Mouse (Mus musculus): ENCODE measurements around the gene Nmt1.
A peak's percentile ranks its signal among the peaks of the same experiment; 100 is the strongest.

The Nmt1 gene

DNA sequence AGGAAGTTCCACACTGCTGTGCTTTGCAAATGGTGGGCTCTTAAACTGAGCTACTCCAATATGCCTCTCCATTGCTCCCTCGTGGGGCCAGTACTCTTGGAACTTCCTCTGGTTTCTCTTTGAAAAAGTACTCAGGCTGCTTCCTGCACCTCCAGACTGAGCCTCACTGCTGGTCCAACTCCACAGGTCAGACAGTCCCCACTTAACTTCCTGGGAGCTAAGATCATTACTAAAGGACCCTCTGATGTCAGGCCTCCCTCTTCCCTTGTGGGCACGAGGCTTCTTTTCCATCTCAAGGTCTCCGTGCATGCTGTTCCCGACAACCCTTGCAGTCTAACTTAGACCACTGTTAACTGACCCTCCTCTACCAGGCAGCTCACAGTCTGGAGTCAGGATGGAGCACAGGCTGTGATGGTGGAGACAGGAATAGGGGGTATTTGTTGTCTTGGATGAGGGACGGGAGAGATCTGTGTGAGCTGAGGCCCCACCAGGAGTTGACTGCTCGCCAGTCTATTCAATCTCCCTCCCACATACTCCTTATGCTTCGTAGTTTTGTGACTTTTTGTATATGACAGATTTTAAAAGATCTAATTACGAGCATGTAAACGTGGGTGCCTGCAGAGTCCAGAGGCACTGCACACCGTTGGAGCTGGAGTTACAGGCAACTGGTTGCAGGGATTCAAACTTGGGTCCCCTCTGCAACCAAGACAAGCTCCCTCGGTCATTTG lies 22.6 kb upstream of the Nmt1 start:
- no peak for DNase-seq (ENCODE audit: low read depth, low spot score)

DNA sequence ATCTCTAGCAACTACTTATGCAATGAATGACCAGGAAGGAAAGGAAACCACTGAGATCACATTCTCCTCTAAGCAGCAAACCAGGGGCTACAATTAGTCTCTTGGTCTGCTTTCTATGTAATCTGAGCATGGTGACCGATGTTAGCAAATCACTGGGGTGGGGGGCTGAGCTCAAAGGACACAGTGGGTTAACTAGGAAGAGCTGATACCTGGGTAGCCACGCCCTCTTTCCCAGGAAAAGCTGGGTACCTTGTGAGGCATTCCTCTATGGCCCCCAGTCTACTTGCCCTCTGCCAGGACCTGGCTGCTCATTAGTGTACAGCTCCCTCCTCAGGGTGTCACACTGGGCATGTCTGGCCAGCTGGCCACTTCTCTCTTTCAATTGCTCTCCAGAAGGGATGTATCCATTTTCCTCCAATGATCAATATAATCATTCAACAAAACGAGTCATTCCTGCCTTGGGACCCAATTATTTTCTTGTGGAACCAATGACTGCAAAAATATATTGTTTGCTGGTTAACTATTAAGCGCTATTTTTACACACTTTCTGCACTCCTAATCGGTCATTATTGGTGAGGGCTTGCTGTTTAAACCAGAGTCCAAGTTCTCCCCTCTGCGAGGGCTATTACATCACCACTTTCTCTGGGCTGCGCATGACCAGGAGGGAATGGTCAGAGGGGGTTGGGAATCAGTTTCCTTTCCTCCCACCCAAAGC lies 21.5 kb upstream of the Nmt1 start:
- no peak for DNase-seq (ENCODE audit: low read depth, low spot score)

DNA sequence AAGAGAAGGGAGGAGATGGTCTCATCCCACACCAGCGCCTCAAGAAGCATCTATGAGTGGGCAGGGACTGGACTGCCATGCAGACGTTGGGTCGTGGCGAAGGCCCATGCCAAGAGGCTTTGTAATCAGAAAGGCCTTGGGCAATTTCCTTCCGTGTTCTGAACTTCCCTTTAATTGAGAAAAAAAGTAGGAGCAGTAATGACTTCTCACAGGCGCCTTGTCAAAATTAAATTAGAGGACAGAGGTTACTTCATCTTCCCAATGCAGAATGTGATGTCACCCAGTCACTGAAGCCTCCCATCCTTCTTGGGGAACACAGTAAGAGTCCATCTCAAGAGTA lies 21.0 kb upstream of the Nmt1 start:
- no peak for DNase-seq (ENCODE audit: low read depth, low spot score)

DNA sequence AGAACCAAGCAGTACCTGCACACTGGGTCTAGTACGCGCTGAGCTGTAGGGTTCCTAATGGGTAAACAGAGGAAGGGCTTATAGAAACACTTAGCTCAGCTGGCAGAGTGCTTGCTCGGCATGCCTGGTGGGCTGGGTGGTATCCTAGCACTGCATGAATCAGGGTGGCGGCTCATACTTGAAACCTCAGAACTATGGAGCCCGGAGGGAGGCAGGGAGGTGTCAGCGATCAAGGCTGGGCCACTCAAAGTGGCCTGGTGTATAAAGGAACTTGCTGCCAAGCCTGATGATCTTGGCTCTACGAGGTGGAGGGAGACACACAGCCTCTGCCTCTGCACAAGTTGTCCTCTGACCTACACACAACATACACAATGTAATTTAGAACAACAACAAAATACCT lies 19.4 kb upstream of the Nmt1 start:
- no peak for DNase-seq (ENCODE audit: low read depth, low spot score)

DNA sequence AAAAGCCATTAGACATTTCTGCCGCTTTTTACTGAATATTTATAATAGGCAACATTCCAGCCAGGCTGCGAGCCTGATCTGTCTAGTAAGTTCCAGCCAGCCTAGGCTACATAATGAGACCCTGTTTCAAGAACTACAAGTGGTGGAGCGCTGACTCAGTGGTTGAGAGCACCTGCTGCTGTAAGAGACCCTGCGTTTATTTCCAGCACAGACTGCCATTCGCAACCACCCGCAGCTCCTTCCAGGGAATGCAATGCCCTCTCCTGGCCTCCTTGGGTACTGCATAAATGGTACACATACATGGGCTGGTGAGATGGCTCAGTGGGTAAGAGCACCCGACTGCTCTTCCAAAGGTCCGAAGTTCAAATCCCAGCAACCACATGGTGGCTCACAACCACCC lies 18.8 kb upstream of the Nmt1 start:
- peak; percentile 61 for DNase-seq (ENCODE audit: low read depth, low spot score)

DNA sequence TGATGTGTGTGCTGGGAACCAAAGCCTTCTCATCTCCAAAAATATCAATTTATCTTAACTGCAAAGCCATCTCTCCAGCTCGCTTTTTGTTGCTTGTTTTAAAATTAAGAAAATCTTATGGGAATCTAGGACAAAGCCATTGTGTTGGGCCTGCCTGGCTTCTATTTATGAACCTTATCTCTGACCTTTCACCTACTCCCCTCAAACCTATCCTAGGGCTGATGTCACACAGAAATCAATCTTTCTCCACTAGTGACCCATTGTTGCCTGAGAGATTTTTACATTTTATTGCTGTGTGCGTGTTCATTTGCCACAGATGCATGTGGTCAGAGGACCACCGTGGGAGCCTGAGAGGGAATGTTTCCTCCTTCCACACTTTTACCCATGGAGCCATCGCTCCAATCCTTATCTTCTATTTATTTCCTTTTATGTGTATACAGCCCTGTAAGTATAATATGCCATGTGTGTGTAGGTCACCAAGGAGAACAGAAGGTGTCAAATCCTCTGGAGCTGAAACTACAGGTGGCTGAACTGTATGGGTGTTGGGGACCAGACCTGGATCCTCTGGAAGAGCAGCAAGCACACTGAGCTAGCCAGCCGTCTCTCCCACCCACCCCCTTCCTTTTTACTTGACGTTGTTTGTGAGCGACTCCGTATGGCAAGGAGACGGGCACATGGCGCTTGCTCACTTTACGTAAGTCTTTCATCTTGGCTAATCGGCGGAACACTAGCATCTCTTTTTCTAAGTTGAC lies 17.4 kb upstream of the Nmt1 start:
- DNase-seq (ENCODE audit: low read depth, low spot score) = no peak

DNA sequence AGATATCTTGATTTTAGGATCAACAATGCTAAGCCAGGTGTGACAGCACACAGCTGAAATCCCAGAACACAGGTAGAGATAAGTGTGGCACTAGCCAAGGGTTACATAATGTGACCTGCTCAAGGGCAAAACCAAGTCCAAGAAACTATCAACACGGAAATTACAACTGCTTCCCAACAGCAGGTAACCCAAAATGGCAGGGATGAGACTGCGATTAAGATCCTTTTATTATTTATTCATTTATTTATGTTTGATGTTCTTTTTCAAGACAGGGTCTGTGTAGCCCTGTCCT lies 16.8 kb upstream of the Nmt1 start:
- no peak for DNase-seq (ENCODE audit: low read depth, low spot score)

DNA sequence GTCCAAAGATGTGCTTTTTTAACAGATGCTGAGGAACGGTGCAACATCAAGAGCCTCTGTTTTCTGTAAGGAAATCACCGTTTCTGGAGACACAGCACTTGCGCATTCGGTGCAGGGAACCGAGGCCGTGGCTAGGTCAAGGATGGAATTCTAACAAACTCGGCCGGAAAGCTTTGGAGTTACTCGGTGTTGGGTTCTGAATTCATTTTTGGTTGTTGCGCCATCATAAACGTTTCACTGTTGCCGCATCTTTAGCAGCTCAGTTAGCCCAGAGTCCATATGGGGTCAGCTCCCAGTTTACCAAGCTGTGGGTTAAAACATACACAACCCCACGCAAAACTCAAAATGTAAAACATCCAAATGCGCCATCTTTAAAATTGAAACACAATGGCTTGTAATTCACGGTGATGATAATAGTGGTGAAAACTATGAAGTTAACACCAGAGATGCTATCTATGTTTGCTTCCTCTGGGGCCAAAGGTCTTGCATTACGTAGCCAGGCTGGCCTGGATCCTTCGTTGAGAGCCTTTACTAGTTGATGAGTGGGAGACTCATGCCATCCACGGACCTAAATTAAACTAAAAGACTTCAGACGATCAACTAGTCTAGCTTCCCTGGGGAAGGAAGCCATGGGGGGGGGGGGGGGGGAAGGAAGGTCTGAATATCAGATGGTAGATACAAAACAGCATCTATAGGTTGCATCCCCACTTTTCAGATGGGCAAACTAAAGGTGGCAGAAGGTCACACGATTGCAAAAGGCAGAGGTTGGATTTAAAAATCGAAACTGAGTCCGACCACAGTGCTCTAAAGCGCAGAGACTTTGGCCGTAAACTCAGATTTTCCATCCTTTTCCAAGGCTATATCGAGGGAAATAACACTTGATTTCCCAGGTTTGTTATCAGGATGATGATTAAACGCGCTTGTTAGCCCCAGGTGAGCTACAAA lies 11.8 kb upstream of the Nmt1 start:
- DNase-seq (ENCODE audit: low read depth, low spot score) = peak; percentile 32

DNA sequence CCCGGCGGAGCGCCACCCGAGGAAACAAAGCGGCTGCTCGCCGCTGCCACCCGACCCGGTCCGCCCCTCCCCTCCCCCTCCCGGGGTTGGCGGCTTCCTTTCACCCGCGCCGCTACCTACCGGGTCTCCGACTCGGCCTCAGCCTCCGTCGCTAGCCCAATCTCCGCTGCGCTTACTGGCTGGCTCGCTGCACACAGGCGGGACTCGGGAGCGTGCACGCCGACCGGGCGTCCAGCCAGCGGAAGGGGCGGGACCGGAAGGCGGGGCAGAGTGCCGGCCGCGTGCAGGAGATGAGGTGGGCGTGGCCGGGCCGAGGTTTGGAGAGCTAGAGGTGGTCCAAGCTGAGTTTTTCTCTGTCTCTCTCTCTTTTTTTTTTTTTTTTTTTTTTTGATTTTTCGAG lies 11.1 kb upstream of the Nmt1 start:
- peak; percentile 96 for DNase-seq (ENCODE audit: low read depth, low spot score)

DNA sequence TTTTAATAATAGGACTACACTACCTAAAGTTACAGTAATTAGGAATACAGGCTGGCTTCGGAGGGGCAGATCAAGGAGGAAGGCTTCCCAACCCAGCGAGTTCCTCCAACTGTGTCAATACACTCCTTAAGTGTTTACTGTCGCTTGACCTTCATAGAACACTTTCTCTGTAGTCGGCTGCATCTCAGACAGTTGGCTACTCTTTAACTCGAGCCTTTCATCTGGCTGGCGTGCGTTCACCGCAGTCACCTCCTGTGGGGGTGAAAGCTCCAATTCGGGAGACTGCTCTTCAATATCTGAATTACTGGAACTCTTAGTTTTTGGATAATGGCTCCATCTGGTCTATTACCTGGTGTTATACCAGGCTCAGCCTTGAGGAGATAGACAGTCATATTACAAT lies 10.3 kb upstream of the Nmt1 start:
- no peak for DNase-seq (ENCODE audit: low read depth, low spot score)

DNA sequence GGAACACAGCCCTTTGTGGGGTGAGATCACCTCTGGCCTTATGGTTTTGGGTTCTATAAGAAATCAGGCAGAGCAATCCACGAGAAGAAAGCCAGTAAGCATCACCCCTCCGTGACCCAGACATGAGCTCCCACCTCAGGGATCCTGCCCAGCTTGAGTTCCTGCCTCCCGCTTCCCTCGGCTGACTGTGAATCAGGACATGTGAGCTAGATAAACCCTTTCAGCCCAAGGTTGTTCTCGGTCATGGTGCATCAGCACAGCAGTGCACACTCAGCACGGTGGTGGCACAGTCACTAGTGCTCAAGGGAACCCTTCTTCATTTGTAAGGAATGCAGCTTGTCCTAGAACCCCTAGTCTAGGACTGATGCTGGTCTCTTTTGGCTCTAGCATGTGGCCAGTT lies 9.1 kb upstream of the Nmt1 start:
- no peak for DNase-seq (ENCODE audit: low read depth, low spot score)

DNA sequence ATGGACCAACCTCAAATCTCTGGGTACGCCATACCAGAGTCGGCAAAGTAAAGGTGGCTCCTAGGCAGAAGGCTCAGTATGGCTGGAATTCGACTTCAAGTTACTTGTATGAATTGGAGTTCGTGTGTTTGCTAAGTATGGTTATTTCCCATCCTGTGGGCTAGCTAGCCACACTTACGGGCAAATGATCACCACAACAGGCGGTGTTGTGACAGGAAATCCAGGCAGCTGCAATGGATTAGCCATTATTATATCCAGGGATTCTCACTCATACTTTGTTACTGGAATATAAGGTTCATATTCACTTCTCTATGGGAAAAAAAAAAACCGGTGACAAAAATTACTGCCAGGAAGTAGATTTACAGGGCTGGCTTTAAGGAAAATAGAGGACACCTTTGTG lies 8.7 kb upstream of the Nmt1 start:
- no peak for DNase-seq (ENCODE audit: low read depth, low spot score)

DNA sequence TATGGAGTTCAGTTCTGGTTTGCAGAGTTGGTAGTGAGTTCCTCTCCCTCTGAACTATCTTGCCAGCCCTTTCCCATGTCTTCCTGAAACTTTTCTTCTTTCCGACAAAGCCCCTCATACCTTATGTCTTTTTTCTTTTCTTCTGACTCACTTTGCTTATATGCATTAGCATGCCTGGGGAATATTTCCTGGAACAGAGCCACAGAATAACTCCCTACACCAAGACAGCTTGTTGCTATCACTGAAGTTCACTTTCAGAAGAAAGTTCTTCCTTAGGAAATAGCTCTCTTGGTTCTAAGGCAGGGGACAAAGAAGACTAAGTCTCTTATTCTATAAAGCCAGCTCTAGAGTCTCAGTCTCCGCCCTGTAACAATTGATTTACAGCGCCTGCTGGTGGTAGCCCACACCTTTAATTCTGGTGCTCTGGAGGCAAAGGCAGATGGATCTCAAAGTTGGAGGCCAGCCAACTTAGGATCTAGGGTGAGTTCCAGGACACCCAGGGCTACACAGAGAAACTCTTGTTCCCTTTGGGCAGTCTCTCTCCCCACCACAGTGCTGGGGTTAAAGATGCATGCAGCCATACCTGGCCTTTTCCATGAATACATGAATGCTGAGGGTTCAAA lies 7.2 kb upstream of the Nmt1 start:
- DNase-seq (ENCODE audit: low read depth, low spot score) = no peak

DNA sequence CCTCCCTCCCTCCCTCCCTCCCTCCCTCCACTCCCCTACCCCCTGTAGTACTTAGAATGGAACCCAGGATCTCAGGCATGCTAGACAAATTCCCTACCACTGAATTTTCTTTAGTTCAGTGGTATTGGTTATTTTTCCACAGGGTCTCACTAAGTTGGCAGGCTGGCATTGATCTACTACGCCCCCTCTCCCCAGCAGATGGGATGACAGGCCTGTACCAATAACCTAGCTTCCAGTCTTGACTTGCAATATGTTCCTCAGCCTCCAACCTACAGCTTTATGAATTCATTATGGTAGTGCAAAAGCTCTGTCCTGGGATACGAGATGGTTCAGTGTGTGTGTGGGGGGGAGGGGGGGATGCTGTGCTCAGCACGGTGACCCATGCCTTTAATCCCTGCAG lies 4.0 kb upstream of the Nmt1 start:
- no peak for DNase-seq (ENCODE audit: low read depth, low spot score)

DNA sequence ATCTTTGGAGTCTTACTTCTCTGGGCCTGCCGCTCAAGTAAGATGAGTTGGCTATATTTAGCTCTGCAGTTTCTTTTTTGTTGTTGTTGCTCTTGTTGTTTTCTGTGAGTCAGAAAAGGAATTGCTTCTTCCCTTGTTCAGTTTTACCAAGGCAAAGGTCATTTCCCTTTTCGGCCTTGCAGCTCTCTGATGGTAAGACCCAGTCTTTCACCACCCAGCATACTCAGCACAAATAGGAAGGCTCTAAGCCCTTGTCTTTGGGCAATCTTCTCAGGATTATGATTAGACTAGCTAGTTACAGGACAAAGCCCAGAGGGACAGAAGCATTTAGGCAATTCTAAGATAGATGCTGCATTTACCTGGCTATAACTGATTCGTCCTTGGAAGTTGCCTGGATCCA lies 1.1 kb upstream of the Nmt1 start:
- peak; percentile 75 for DNase-seq (ENCODE audit: low read depth, low spot score)

DNA sequence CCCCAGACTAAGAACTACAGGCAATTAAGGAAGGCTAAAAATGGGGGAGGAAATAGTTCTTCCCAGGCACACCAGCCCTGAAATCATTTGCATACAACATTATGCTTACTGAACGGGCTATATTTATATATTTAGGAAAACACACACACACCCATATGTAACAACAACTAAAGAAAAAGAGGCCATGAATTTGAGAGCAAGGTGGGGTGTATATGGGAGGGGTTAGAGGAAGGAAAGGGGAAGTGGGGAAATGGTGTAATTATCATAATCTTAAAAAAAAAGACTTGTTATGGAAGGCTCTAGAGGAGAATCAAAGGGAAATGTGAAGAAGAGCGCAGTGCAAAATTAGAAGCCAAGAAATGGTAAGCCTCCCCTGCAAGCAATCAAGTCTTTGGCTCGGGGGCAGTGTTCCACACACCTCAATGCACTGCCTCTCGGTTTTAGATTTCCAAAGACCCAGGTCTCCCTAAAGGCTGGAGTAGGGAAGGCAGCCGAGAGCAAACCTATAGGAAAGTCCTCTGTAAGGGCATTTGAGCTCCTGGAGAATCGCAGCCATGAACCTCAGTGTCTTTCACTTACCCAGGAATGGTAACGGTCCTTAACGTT lies 317 bp upstream of the Nmt1 start:
- DNase-seq (ENCODE audit: low read depth, low spot score) = peak; percentile 82

DNA sequence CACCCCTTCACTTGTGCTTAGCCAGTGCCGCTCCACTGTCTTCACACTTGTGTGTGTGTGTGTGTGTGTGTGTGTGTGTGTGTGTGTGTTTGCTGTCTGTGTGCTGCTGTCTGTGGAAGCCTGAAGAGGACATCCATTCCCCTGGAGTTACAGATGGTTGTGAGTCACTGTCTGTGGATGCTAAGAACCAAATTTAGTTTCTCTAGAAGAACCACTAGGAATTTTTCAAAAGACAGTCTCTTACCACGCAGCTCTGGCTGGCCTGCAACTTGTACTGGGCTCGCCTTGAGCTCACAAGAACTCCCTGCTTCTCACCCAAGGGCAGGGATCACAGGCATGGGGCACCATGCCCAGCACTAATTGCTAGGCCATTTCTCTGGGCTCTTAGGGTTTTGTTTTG lies 5.0 kb downstream of the Nmt1 start:
- DNase-seq (ENCODE audit: low read depth, low spot score) = no peak

DNA sequence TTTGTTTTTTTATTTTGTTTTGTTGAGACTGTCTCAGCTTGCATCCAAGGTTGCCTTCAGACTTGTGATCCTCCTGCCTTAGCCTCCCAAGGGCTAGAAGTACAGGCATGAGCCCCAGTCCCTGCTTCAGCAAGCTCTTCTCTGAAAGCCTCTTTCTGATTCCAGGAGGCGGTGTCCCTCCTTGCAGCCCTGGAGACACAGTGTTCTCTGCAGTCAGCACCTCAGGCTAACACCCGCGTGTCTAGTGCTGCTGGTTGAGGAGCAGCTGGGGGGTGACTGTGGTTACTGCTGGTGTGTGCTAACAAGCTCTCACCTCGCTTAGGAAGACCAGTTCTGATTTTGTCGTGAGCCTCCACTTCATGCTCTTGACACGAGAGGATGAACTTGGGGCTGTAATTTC lies 7.0 kb downstream of the Nmt1 start:
- DNase-seq (ENCODE audit: low read depth, low spot score) = no peak

DNA sequence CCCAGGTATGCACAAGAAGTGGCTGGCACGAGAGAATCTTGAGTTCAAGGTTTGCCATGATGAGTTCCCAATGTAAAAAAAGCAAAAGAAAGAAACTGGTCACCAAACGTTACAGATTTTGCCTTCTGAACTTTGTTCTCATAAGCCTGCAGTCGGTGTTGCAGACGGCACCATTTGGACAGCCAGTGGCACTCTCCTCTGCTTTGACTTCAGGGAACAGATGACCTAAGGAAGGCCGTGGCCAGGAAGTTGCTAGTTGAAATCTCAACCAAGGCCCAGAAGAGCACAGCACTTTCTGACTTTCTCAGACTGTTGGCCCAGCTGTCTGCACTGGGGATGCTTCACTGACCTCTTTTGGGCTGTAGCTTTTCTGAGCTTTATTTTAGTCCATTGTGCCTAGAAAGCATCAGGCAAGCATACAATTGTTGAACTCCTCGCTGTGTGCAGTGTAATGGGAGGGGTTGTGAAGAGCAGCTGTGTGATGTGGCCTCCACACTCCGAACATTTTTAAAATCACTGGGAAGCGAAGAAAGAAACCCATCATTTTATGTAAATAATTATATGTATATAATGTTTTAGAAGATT lies 9.0 kb downstream of the Nmt1 start:
- no peak for DNase-seq (ENCODE audit: low read depth, low spot score)

DNA sequence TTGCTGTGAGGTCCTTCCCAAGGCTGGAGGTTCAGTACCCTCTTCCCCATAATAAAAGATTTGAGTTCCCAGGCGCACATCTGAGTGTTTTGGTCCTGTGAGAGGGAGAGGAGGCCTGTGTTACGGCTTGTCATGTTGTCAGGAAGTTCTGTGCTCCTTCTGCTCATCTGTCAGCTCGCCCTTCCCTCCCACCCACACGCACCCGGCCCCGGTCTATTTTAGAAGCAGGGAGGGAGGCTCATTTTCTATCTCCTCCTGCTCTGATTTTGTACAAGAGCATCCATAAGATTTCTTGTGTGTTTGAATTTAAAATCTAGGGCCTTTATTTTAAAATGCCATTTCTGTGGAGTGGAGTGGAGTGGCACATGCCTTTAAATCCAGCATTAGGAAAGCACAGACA lies 10.0 kb downstream of the Nmt1 start:
- DNase-seq (ENCODE audit: low read depth, low spot score) = no peak

DNA sequence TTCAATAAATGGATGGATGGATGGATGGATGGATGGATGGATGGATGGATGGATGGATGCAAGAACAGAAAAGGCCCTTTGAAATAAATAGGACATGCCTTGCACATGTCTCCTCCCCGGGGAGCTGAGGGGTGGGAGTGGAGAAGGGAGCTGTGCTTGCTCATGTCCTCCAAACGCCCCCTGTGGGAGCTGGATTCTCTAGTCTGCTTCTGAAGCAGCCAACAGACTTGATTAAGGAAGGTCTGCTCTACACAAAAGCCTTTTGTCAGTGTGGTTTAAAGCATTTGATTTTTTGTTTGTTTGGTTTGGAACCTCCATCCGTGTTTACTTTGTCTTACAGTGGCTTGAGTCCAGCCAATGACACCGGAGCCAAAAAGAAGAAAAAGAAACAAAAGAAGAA lies 14.8 kb downstream of the Nmt1 start:
- DNase-seq (ENCODE audit: low read depth, low spot score) = no peak

All from A20 (cell line).